Mouse (Mus musculus) c-Kit-positive CD71-positive TER-119-positive erythroid progenitor cells, embryonic 14.5 days (primary cell): ENCODE data around the gene Rars2.
A peak's percentile ranks its signal among the peaks of the same experiment; 100 is the strongest.

ENCODE experiments used
- DNase-seq: peaks from one replicate; pipeline ENCODE4 v3.0.0-alpha.2; 2013; ENCODE audit warnings: low spot score

Rars2 gene

DNA sequence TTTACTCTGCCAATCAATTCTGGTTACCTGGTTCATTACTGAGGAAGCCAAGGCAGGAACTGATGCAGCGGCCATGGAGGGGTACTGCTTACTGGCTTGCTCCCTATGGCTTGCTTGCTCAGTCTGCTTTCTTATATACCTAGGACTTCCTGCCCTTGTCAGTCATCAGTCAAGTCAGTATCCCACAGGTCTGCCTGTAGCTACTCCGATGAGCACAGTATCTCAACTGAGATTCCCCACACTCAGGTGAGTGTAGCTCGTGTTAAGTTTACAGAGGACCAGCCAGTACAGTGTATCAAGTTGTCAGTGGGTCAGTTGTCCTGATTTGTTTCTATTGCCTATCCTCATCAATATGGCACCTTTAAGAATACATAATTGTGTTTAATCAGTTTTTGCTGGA lies 26.0 kb downstream of the Rars2 start:
- DNase-seq: no peak

- DNase-seq: no peak
Measured at GRCm38 (mm10) chr4:34644779-34645178, 30.0 kb downstream of the Rars2 start.

GRCm38 (mm10) chr4:34653179-34653578 lies 38.4 kb downstream of the Rars2 start:
- DNase-seq: no peak

GRCm38 (mm10) chr4:34656101-34656500 lies 41.3 kb downstream of the Rars2 start:
- no peak for DNase-seq

- no peak for DNase-seq
Measured at GRCm38 (mm10) chr4:34659012-34659411, 44.3 kb downstream of the Rars2 start.

DNA sequence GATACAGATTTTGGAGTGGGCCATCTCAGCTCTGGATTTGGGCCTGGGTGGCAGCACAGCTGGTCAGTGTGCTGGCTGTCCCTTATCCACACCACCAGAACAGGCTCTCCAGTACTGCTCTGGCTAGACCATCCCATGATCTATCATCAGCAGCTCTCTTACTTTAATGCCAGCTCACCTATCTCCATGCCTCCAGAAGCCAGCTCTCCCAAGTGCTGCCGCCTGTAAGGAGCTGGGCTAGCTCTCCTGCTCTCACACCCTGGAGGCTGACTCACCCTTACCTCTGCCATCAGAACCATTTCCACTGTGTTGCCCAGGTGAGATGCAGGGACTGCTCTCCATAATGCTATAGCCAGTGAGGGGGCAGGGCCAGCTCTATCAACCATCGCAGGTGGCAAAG lies 46.8 kb downstream of the Rars2 start:
- DNase-seq: no peak

DNA sequence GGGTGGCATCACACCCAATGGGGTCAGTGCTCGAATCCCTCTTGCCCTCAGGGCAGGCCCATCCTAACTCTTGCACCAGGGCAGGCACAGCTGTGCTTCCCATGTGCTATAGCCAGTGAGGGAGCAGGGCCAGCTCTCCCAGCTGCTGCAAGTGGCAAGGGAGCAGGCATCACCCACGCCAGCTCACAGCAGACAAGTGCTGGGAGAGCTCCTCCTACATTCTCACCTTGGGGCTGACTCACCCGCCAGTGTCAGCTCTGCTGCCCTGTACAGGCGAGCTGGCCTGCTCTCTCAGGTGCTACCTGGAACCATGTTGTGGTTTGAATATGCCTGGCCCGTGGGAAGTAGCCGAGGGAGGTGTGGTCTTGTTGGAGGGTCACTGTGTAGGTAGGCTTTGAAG lies 47.2 kb downstream of the Rars2 start:
- no peak for DNase-seq

DNA sequence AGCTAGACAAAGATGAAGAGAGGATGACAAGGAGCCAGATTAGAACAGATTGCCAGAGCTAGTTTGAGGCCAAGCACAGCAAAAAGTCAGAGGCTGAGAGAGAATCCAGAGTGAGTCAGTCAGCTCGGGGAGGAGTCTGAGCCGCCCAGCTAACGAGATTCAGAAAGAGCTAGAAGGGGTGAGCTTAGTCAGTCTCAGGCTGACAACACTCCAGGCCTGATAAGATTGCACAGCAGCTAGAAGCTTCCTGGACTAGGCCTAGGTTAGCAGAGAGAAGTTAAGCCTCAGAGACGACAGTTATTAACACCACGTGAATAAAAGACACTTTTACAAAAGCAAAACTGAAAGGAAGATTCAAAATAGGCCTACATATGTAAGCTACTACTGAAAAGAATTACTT lies 53.2 kb downstream of the Rars2 start:
- no peak for DNase-seq

DNA sequence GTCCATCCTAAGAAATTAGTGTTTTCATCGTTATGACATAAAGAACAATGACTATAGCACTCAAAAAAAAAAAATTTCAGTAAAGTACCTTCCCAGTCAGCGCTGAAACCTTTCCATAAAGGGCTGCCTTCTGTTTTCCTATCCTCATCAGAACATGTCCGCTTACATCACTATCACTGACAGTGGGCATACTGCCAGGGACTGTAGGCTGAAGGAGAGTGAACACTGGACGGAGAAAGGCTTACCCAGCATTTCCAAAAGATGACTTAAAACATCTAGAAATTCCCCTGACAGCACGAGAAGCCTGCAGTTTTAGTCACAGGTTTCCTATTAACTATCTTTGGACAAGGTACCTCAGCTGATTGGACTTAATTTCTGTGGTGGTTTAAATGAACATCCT lies 59.0 kb downstream of the Rars2 start:
- no peak for DNase-seq

DNA sequence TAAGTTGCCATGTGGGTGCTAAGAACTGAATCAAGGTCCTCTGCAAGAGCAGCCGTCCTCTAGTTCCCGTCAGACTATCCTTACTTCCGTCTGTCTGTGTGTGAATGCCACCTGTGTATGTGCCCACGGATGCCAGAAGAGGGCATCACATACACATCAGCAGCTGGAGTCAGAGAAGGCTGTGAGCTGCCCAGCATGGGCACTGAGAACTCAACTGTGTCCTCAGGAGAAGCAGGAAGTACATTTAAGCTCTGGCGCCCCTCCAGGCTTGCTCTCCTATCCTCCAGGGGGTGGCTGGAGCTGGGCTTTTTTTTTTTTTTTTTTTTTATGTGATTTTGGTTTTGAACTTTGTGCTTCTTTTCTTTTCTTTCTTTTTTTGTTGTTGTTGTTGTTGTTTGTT lies 65.8 kb downstream of the Rars2 start:
- DNase-seq: no peak

- DNase-seq: peak; percentile 82
Measured at GRCm38 (mm10) chr4:34686874-34687567, 72.3 kb downstream of the Rars2 start, which contains the start of gene Slc35a1. Gene Slc35a1, minus strand, starts transcription at chr4:34687438.

DNA sequence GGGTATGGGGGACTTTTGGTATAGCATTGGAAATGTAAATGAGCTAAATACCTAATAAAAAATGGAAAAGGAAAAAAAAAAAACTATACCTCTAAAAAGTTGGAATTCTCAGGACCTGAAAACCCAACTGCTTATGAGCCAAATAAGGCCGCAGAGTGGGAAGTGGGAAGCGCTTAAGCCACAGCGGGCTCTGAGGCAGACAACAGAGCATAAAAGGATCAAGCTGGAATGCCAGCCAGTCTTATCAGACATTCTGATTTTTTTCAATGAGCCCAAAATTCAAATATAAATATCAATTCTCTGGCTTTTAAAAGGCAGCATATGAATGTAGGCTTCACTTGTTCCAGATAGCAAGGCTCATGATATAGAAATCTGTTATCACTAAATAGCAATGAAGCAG lies 73.3 kb downstream of the Rars2 start:
- no peak for DNase-seq

DNA sequence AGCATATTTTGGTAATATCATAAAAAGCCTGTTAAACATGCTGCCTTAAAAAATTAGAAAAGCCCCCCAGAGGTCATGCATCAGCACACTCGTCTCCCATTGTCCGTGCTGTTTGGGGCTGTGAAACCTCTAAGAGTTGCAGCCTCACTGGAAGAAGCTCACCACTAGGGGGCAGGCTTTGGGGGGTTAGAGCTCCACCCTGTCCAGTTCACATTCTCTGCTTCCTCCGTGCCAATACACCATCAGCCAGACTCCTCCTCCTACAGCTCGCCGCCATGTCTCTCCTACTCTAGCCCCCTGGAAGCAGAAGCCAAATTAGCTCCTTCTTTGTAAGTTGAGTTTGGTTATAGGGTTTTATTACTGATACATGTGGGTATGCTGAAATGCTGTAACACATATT lies 86.8 kb downstream of the Rars2 start:
- DNase-seq: peak; percentile 53

- no peak for DNase-seq
Measured at GRCm38 (mm10) chr4:34702231-34702630, 87.5 kb downstream of the Rars2 start.

- DNase-seq: no peak
Measured at GRCm38 (mm10) chr4:34703029-34703428, 88.3 kb downstream of the Rars2 start.

GRCm38 (mm10) chr4:34707248-34707647 lies 92.5 kb downstream of the Rars2 start:
- no peak for DNase-seq

DNA sequence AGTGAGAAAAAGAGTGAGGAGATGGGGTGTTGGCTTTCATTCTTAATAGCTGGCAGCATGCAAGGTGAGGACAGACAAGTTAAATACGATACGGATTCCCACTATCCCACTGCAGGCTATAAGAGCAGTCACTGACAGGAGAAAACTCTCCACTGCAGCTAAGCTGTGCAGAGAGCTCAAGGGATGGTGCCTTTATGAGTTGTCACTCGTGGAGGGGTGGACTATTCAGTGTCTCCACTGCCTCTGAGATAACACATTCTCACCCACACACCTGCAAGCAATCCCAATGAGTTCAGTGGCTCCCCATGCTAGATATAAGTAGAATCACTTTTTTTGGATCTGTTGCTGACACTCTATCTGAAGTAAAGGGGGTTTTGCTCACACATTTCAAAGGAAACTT lies 93.4 kb downstream of the Rars2 start:
- DNase-seq: no peak
